Mouse (Mus musculus) ovary, adult 10 weeks (tissue): ENCODE results near the gene Olfr615. TPM values are rescaled to one million over a fixed set of nuclear protein-coding genes. Genes with fewer than 3 reads are reported as not detected.

Experiments
- polyA plus RNA-seq: library from polyadenylated mRNA; stranded (reverse); fragments of 350-450 nt; fragmentation: Illumina TruSeq; extraction: RNeasy Lipid Tissue Mini Kit (QIAGEN cat#74804); gene quantifications from one replicate; pipeline ENCODE4 v1.2.3, GENCODE M21; 2014

Gene Olfr615
- not detected for polyA plus RNA-seq

GRCm38 (mm10) chr7:103555779-103556178 lies at the start of gene Olfr615:
TSS of gene Olfr615 (plus strand) at chr7:103556079.

GRCm38 (mm10) chr7:103512022-103512421 lies 43.9 kb upstream of the Olfr615 start, which contains the start of gene Olfr610:
TSS of gene Olfr610 (minus strand) at chr7:103512122.

GRCm38 (mm10) chr7:103520746-103521145 lies 35.1 kb upstream of the Olfr615 start, which contains the start of gene Olfr611:
TSS of gene Olfr611 (minus strand) at chr7:103520846.

GRCm38 (mm10) chr7:103542617-103543016 lies 13.3 kb upstream of the Olfr615 start, which contains the start of gene Olfr612:
TSS of gene Olfr612 (minus strand) at chr7:103542717.

GRCm38 (mm10) chr7:103547774-103548173 lies 8.1 kb upstream of the Olfr615 start, which contains the start of gene Olfr613:
TSS of gene Olfr613 (plus strand) at chr7:103548074.

GRCm38 (mm10) chr7:103569043-103569442 lies 13.2 kb downstream of the Olfr615 start, which contains the start of gene Olfr616:
TSS of gene Olfr616 (minus strand) at chr7:103569143.

GRCm38 (mm10) chr7:103572761-103573160 lies 16.9 kb downstream of the Olfr615 start, which contains the start of gene Olfr617:
TSS of gene Olfr617 (plus strand) at chr7:103573061.

GRCm38 (mm10) chr7:103589803-103590202 lies 33.9 kb downstream of the Olfr615 start, which contains the start of gene Olfr618:
TSS of gene Olfr618 (plus strand) at chr7:103590103.

GRCm38 (mm10) chr7:103600275-103600674 lies 44.4 kb downstream of the Olfr615 start, which contains the start of gene Olfr619:
TSS of gene Olfr619 (plus strand) at chr7:103600575.

GRCm38 (mm10) chr7:103612434-103612833 lies 56.6 kb downstream of the Olfr615 start, which contains the start of gene Olfr620:
TSS of gene Olfr620 (minus strand) at chr7:103612534.

Other genes starting within 250 kb of the Olfr615 start
- gene Olfr597, start 239.8 kb upstream of the Olfr615 start, polyA plus RNA-seq: not detected
- gene Olfr598, start 232.5 kb upstream of the Olfr615 start, polyA plus RNA-seq: not detected
- gene Olfr599, start 220.2 kb upstream of the Olfr615 start, polyA plus RNA-seq: not detected
- gene Olfr600, start 206.4 kb upstream of the Olfr615 start, polyA plus RNA-seq: not detected
- gene Olfr601, start 193.4 kb upstream of the Olfr615 start, polyA plus RNA-seq: not detected
- gene Olfr603, start 169.9 kb upstream of the Olfr615 start, polyA plus RNA-seq: not detected
- gene Usp17lc, start 141.0 kb upstream of the Olfr615 start, polyA plus RNA-seq: not detected
- not detected for gene Olfr605, start 110.6 kb upstream of the Olfr615 start, polyA plus RNA-seq
- gene Olfr606, start 107.0 kb upstream of the Olfr615 start, polyA plus RNA-seq: not detected
- gene Olfr607, start 91.9 kb upstream of the Olfr615 start, polyA plus RNA-seq: not detected
- gene Olfr608, start 86.2 kb upstream of the Olfr615 start, polyA plus RNA-seq: not detected
- not detected for gene Olfr609, start 58.0 kb upstream of the Olfr615 start, polyA plus RNA-seq
- not detected for gene Olfr610, start 44.0 kb upstream of the Olfr615 start, polyA plus RNA-seq
- not detected for gene Olfr611, start 35.2 kb upstream of the Olfr615 start, polyA plus RNA-seq
- gene Olfr612, start 13.4 kb upstream of the Olfr615 start, polyA plus RNA-seq: not detected
- gene Olfr613, start 8.0 kb upstream of the Olfr615 start, polyA plus RNA-seq: not detected
- not detected for gene Olfr616, start 13.1 kb downstream of the Olfr615 start, polyA plus RNA-seq
- not detected for gene Olfr617, start 17.0 kb downstream of the Olfr615 start, polyA plus RNA-seq
- not detected for gene Olfr618, start 34.0 kb downstream of the Olfr615 start, polyA plus RNA-seq
- gene Olfr619, start 44.5 kb downstream of the Olfr615 start, polyA plus RNA-seq: not detected
- not detected for gene Olfr620, start 56.5 kb downstream of the Olfr615 start, polyA plus RNA-seq
- gene Olfr622, start 86.6 kb downstream of the Olfr615 start, polyA plus RNA-seq: not detected
- gene Olfr623, start 107.6 kb downstream of the Olfr615 start, polyA plus RNA-seq: not detected
- 0.63 TPM for gene Olfr624, start 115.1 kb downstream of the Olfr615 start, polyA plus RNA-seq
- not detected for gene Olfr625-ps1, start 126.6 kb downstream of the Olfr615 start, polyA plus RNA-seq
- gene Olfr243, start 158.6 kb downstream of the Olfr615 start, polyA plus RNA-seq: not detected
- gene Olfr628, start 174.3 kb downstream of the Olfr615 start, polyA plus RNA-seq: not detected
- gene Olfr629, start 188.9 kb downstream of the Olfr615 start, polyA plus RNA-seq: not detected
- not detected for gene Olfr630, start 201.3 kb downstream of the Olfr615 start, polyA plus RNA-seq
- not detected for gene Olfr69, start 215.5 kb downstream of the Olfr615 start, polyA plus RNA-seq
- not detected for gene Olfr68, start 223.6 kb downstream of the Olfr615 start, polyA plus RNA-seq
- gene Olfr67, start 235.7 kb downstream of the Olfr615 start, polyA plus RNA-seq: not detected